Comparison of ENCODE assay signal across 26 mouse cellular contexts in genomic region chr10:68009301-68009700, GRCm38 (mm10). TPM values are rescaled to one million over a fixed set of nuclear protein-coding genes. Genes with fewer than 3 reads are reported as not detected.
A peak's percentile ranks its signal among the peaks of the same experiment; 100 is the strongest.
DNase-seq lines count a peak whose midpoint lies in the region; ATAC-seq and TF ChIP-seq lines count a peak whose summit lies in the region.
"Had no signal": no experiment of that assay in that cellular context is flagged by ENCODE, and none has a peak within 500 bp of the region (broad histone marks: within the 10 kb centered on the region; RNA-seq: fewer than 3 reads in every experiment).

No protein-coding gene starts in this region.

- H3ac ChIP-seq in myocyte (ENCODE audit: control insufficient read depth, insufficient read length), result no peak overlapping the region

- no peak for DNase-seq in gastrocnemius, adult 2 months
- no peak for DNase-seq in gastrocnemius, adult 8-10 months (ENCODE audit: low spot score in 2 of 2)
- DNase-seq in liver, embryonic 13.5 days, result peak; percentile 32
- DNase-seq in MEL (ENCODE audit: low read depth, low spot score), result peak; percentile 82
- no peak for DNase-seq in left cerebral cortex, postnatal 10 days (ENCODE audit: extremely low spot score in 1 of 2, low spot score in 2 of 2)
- DNase-seq: adrenal gland, postnatal 36 days; cerebellum, adult 11 months; cerebellum, adult 9-11 months; gastrocnemius, postnatal 25 days; heart, postnatal 36 days; kidney, adult 8-10 months; kidney, postnatal 10 days; lung, adult 2 months; lung, postnatal 14 days; right cerebral cortex, postnatal 14 days had no signal

- peaks cover 7% of the 10 kb centered on the region; the same call in 1 of the 2 replicates for H3K36me3 ChIP-seq in liver, embryonic 13.5 days
- peaks cover 10% of the 10 kb centered on the region for H3K36me3 ChIP-seq in liver, embryonic 12.5 days
- H3K36me3 ChIP-seq in MEL (ENCODE audit: control insufficient read depth in 1 of 2, insufficient read depth in 2 of 2, low read length in 2 of 2) (no peaks in the 10 kb centered on the region; a peak in 1 of 4 replicates), myocyte (ENCODE audit: control insufficient read depth, insufficient read depth) (no peaks in the 10 kb centered on the region)
- H3K36me3 ChIP-seq: G1E; intestine, embryonic 15.5 days had no signal

- 73% methylated on average over 9 of the region's 9 CpGs for WGBS in liver, embryonic 13.5 days (ENCODE audit: insufficient replicate concordance)
- 77% methylated on average over 9 of the region's 9 CpGs for WGBS in liver, embryonic 12.5 days (ENCODE audit: insufficient replicate concordance)

- H3K27ac ChIP-seq in gastrocnemius, adult 2 months, result peak overlapping the region; percentile 70; the same call in 1 of the 2 replicates
- no peak overlapping the region for H3K27ac ChIP-seq in liver, embryonic 13.5 days
- H3K27ac ChIP-seq in liver, embryonic 12.5 days, result no peak overlapping the region
- H3K27ac ChIP-seq in MEL (ENCODE audit: control insufficient read depth, low read depth, low read length), result peak overlapping the region; percentile 54
- H3K27ac ChIP-seq: embryonic facial prominence, embryonic 10.5 days; forebrain, embryonic 10.5 days; hindbrain, embryonic 14.5 days; intestine, embryonic 15.5 days; limb, embryonic 10.5 days; midbrain, embryonic 12.5 days had no signal

- intact Hi-C loops in gastrocnemius, adult 2 months (cut with DNase I), result no loop called here
- intact Hi-C loops in left cerebral cortex, postnatal 10 days (cut with DNase I), result no loop called here

- H3K4me3 ChIP-seq in gastrocnemius, adult 2 months, result no peak overlapping the region; the same call in 1 of the 2 replicates
- no peak overlapping the region for H3K4me3 ChIP-seq in liver, embryonic 13.5 days (replicated peaks)
- H3K4me3 ChIP-seq in liver, embryonic 12.5 days, result no peak overlapping the region
- peak overlapping the region; percentile 62 to 70 for H3K4me3 ChIP-seq in MEL (ENCODE audit: control insufficient read depth in 1 of 2, insufficient read depth in 1 of 2, low read depth in 2 of 2, low read length in 2 of 2)
- no peak overlapping the region for H3K4me3 ChIP-seq in myocyte
- H3K4me3 ChIP-seq: embryonic facial prominence, embryonic 10.5 days; forebrain, embryonic 10.5 days; intestine, embryonic 15.5 days; limb, embryonic 10.5 days; midbrain, embryonic 12.5 days had no signal

- TF ChIP-seq EP300 in MEL (IDR thresholded peaks at IDR 0.05; ENCODE audit: low read depth in 1 of 2, low read length in 2 of 2), result no peak

- no peaks in the 10 kb centered on the region for H3K9me3 ChIP-seq in liver, embryonic 13.5 days (replicated peaks)
- H3K9me3 ChIP-seq in liver, embryonic 12.5 days (replicated peaks), result no peaks in the 10 kb centered on the region
- H3K9me3 ChIP-seq in MEL (replicated peaks; ENCODE audit: insufficient read depth, low read length), result no peaks in the 10 kb centered on the region
- H3K9me3 ChIP-seq: forebrain, embryonic 10.5 days; intestine, embryonic 15.5 days; limb, embryonic 10.5 days; midbrain, embryonic 12.5 days had no signal

- no peak for TF ChIP-seq RAD21 in MEL (IDR thresholded peaks at IDR 0.05; ENCODE audit: low read depth, low read length)

- H3K27me3 ChIP-seq in liver, embryonic 13.5 days, result no peaks in the 10 kb centered on the region
- no peaks in the 10 kb centered on the region for H3K27me3 ChIP-seq in liver, embryonic 12.5 days (replicated peaks)
- H3K27me3 ChIP-seq in MEL (ENCODE audit: control insufficient read depth in 1 of 2, insufficient read depth in 2 of 2, low read length in 2 of 2) (no peaks in the 10 kb centered on the region), myocyte (ENCODE audit: control insufficient read depth, insufficient read depth, insufficient read length) (no peaks in the 10 kb centered on the region)
- H3K27me3 ChIP-seq: intestine, embryonic 15.5 days; midbrain, embryonic 12.5 days had no signal

- no peak for TF ChIP-seq POLR2A in MEL (IDR thresholded peaks at IDR 0.05; ENCODE audit: control insufficient read depth in 1 of 2, insufficient read depth in 1 of 2, low read depth in 1 of 2, low read length in 2 of 2, poor library complexity in 1 of 2)
- no peak for TF ChIP-seq POLR2A in myocyte (IDR thresholded peaks at IDR 0.05; ENCODE audit: insufficient read length, low read depth)

- no peak overlapping the region for H3K9ac ChIP-seq in liver, embryonic 13.5 days
- no peak overlapping the region for H3K9ac ChIP-seq in liver, embryonic 12.5 days
- H3K9ac ChIP-seq in MEL (ENCODE audit: control insufficient read depth, low read depth, low read length, poor library complexity, severe bottlenecking), result peak overlapping the region; percentile 55
- H3K9ac ChIP-seq: hindbrain, embryonic 14.5 days; intestine, embryonic 15.5 days; midbrain, embryonic 12.5 days had no signal

- no peaks in the 10 kb centered on the region for H3K4me1 ChIP-seq in liver, embryonic 13.5 days (replicated peaks)
- no peaks in the 10 kb centered on the region for H3K4me1 ChIP-seq in liver, embryonic 12.5 days
- no peaks in the 10 kb centered on the region for H3K4me1 ChIP-seq in MEL (ENCODE audit: control insufficient read depth in 1 of 2, insufficient read depth in 2 of 2, low read length in 2 of 2)
- H3K4me1 ChIP-seq: embryonic facial prominence, embryonic 10.5 days; forebrain, embryonic 10.5 days; intestine, embryonic 15.5 days; limb, embryonic 10.5 days; midbrain, embryonic 12.5 days had no signal

- no peak for TF ChIP-seq CTCF in gastrocnemius, adult 2 months (IDR thresholded peaks at IDR 0.05)
- TF ChIP-seq CTCF in MEL (IDR thresholded peaks at IDR 0.05 in 2 of 3, conservative IDR thresholded peaks at IDR 0.05 in 1 of 3; ENCODE audit: control insufficient read depth in 1 of 3, insufficient read depth in 1 of 3, low read depth in 2 of 3, low read length in 3 of 3, poor library complexity in 1 of 3, severe bottlenecking in 1 of 3), result no peak

- ATAC-seq in liver, embryonic 13.5 days (ENCODE audit: low read depth), result no peak
- ATAC-seq in liver, embryonic 12.5 days, result no peak
- ATAC-seq: forebrain, embryonic 16.5 days; intestine, embryonic 15.5 days had no signal

- no peaks in the 10 kb centered on the region for H3K79me2 ChIP-seq in MEL (ENCODE audit: control insufficient read depth, insufficient read depth, low read length, poor library complexity)
- H3K79me2 ChIP-seq in myocyte (ENCODE audit: control insufficient read depth, insufficient read depth), result no peaks in the 10 kb centered on the region

- no peak overlapping the region for H3K4me2 ChIP-seq in liver, embryonic 13.5 days
- H3K4me2 ChIP-seq in liver, embryonic 12.5 days, result no peak overlapping the region
- H3K4me2 ChIP-seq in myocyte (ENCODE audit: low read depth), result peak overlapping the region; percentile 76
- H3K4me2 ChIP-seq: hindbrain, embryonic 14.5 days; intestine, embryonic 15.5 days; midbrain, embryonic 12.5 days had no signal

TF ChIP-seq in MEL, 35 proteins besides CTCF, POLR2A, EP300 and RAD21:
- TF ChIP-seq UBTF (IDR thresholded peaks at IDR 0.05; ENCODE audit: borderline replicate concordance, insufficient read depth, low read depth, low read length) (no peak), MAX (IDR thresholded peaks at IDR 0.05; ENCODE audit: low read length) (no peak)

TF ChIP-seq in myocyte, 11 proteins besides CTCF, POLR2A, EP300 and RAD21:
- TF ChIP-seq USF1 (IDR thresholded peaks at IDR 0.05; ENCODE audit: low read depth) (no peak), TCF3 (IDR thresholded peaks at IDR 0.05; ENCODE audit: insufficient read length, low read depth) (no peak), REST (IDR thresholded peaks at IDR 0.05; ENCODE audit: insufficient read depth, insufficient read length) (no peak), CEBPB (IDR thresholded peaks at IDR 0.05; ENCODE audit: insufficient read depth, poor library complexity, severe bottlenecking) (no peak), POLR2AphosphoS2 (IDR thresholded peaks at IDR 0.05; ENCODE audit: insufficient read length, low read depth) (no peak), MYOD1 (IDR thresholded peaks at IDR 0.05; ENCODE audit: control insufficient read depth in 1 of 3, insufficient read length in 2 of 3, low read depth in 2 of 3) (no peak)

RNA-seq across cellular contexts. Expression of gene Rtkn2, which starts 29.9 kb away (rescaled TPM):
- under 1 TPM; 0.11 to 0.31 TPM for total RNA-seq in gastrocnemius, adult 2 months (2021)
- under 1 TPM; 0.46 to 0.75 (median 0.57) TPM for total RNA-seq in gastrocnemius, adult 8-10 months (2022)
- polyA plus RNA-seq in liver, embryonic 13.5 days (2015; fragmentation: Nextera tagmentation; extraction: Ambion mirVana), result 1.6 and 1.8 TPM in 2 replicates
- 2.2 and 3.0 TPM in 2 replicates for polyA plus RNA-seq in liver, embryonic 12.5 days (2016; fragmentation: Nextera tagmentation; extraction: Ambion mirVana)
- 1.1 and 1.3 TPM in 2 replicates for total RNA-seq in MEL (2012; rRNA removed)
- polyA plus RNA-seq in MEL (2012; ENCODE audit: insufficient read depth in 1 of 2, insufficient read length in 2 of 2, low read depth in 1 of 2, low replicate concordance in 2 of 2, missing spikeins in 1 of 2) (1 to 10 TPM in 1 of 2 experiments, not detected in 1; 1.3 TPM), myocyte (2012; fragmentation: generic; extraction: Trizol) (3.5 TPM)
- total RNA-seq in left cerebral cortex, postnatal 10 days (2021), result 1 to 10 TPM; 5.4 to 5.7 TPM
- polyA plus RNA-seq: G1E; liver, adult 2 months had no signal

Comparison
In these comparisons a context has a peak if more than half of its experiments do, and no peak if none do; other contexts are left out.
1. DNase-seq: peak in liver, embryonic 13.5 days (single experiment) and MEL (single experiment); none in gastrocnemius, adult 2 months (single experiment), gastrocnemius, adult 8-10 months (0 of 2) and left cerebral cortex, postnatal 10 days (0 of 2).
2. H3K27ac ChIP-seq: peak in gastrocnemius, adult 2 months (single experiment) and MEL (single experiment); none in liver, embryonic 13.5 days (single experiment) and liver, embryonic 12.5 days (single experiment).
3. H3K4me3 ChIP-seq: peak in MEL (2 of 2); none in gastrocnemius, adult 2 months (single experiment), liver, embryonic 13.5 days (single experiment), liver, embryonic 12.5 days (single experiment) and myocyte (single experiment).